Mouse (Mus musculus) cerebellum, adult 8-10 months (tissue): ENCODE data around the gene Sgca.
"Not testable (repeated sequence)": the region's sequence is repeated elsewhere in the genome, so short reads cannot be mapped to it uniquely, and the experiment has no call there.

Experiments
- DNase-seq: peaks from one replicate; pipeline ENCODE4 v3.0.0; 2022

Gene Sgca

DNA sequence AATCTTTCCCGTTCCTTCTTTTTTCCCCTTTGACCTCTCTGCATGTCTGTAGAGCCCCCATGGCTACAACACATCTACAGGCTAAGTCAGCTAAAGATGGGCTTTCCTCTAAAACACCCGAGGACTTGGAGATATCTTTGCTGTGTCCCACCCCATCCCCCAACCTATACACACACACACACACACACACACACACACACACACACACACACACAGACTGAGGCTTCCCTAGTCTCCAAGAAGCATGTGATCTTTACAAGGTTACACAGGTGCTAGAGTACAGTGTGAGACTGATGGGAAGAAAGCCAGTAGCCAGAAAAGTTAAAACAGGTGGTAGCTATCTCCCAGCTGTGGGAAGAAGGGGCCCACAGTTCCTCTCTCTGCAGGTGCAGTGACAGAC, 10.3 kb upstream of the Sgca start:
- no peak for DNase-seq

DNA sequence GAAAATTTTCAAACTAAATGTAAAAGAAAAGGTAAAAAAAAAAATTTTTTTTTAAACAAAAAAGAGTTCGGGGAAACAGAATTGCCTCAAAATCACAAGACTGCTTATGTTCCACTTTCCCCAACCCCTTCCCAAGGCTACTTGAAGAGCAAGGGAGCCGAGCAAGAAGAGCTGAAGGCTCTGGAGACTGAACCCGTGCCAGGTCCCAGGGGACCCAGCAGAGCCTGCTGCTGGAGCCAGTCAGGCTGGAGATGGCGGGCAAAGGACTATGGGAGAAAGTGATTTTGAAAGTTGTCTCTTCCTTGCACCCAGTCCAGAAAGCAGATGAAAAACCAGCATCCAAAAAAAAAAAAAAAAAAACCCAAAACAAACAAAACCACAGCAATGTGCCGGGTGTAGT, 9.7 kb upstream of the Sgca start:
- DNase-seq = no peak

- no peak for DNase-seq
These were observed 9.0 kb upstream of the Sgca start for GRCm38 (mm10) chr11:94985140-94985539.

GRCm38 (mm10) chr11:94979462-94980179, 3.5 kb upstream of the Sgca start:
- DNase-seq = no peak

DNA sequence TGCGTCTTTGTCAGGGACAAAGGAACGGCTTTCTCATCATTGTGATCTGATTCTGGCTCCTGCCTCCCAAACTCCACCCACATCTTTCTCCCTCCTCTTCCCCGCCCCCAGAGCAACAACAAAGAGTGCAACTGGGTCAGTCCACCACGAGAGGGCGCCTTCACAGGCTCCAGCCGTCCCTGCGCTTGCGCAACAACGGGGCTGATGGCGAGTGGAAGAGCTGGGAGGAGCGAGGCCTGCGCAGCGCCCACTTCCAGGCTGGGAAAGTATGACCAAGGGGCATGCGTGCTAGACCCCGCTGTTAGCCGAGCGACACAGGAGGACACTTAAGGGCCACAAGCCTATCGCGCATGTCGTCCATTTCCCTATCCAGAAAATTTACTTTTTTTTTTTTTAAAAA, 2.8 kb upstream of the Sgca start:
- DNase-seq = peak; percentile 98

DNA sequence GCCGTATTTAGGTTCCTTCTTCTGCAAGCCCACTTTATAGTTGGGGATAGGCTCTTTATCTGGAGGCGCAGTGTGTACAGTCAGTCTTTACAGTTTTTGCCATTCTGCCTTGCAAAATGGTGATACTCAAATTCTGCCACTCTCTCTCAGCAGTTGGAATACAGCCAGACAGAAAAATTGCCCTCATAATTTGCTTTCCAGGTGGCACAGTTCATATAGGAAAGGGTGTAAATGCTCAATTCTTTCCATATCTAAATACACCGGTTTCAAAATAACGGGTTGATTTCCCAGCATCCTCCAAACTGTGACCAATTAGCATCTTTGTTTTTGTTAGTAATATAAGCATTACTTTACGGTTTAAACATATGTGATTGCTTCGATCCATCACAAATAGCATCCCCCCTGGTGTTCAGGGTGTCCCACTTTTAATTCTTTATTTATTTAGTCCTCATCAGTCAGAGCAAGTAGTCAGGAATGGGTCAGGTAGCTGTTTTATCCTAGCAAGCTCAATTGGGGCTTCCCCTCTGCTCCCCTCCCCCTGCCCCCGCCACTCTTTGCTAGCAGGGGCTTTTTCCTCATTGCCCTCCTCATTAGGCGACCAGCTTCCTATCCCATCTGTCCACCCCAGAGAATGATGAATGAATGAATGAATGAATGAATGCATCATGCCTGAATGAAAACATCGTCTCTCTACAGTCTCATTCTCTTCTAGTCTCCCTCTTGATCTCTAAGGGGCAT, 2.2 kb upstream of the Sgca start:
- DNase-seq = no peak

DNA sequence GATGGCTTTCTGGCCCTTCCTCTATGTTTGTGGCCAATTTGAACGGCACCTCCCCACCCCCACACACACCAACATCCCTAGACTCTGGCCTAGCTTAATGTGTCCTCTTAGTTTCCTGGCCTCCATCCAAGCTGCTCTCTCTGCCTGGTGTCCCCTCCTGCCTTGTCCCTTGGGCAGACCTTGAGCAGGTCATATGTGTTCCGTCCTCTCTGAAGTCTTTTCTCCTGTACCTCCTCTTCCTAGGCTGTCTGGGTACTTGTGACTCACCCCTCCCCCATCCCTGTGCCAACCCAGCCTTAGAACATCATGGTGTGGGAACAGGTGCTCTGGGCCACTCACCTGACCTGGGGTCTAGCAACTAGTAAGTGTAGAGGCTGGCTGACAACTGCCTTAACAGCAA, 1.2 kb downstream of the Sgca start:
- DNase-seq = no peak

GRCm38 (mm10) chr11:94973313-94973712, 2.8 kb downstream of the Sgca start:
- no peak for DNase-seq

GRCm38 (mm10) chr11:94972887-94973286, 3.2 kb downstream of the Sgca start:
- no peak for DNase-seq

- peak; percentile 47 for DNase-seq
These were observed 4.1 kb downstream of the Sgca start for GRCm38 (mm10) chr11:94971895-94972615.

DNA sequence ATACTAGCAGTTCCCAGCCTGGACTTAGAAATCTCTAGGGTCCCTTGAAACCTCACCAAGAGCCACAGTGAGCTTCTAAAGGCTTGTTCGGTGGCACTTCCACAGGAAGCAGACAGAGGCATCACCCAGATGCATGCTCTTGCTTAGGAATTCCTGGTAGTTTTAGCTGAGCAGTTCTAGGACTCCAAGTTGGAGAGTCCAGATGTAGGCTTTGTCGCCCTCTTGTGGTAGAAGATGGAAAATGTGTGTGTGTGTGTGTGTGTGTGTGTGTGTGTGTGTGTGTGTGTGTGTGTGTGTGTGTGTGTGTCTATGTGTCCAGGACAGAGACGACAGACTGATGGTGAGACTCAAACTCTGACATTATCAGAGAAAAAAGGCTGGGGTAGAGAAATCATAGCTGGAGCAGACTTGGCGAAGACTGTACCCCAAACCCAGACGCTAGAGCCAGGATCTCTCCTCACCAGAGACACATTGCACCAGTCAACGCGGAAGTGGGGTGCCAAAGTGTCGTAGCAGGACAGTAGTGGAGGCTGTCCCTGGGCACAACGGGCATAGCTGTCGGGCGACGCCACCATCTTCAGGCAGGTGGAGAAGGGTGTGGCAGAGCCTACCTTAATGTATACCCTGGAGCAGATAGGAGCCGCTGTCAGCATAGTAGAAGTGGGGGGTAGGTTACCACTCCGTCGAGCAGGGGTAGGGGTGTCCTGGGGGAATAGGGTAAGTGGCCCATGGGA, 5.8 kb downstream of the Sgca start:
- DNase-seq = peak; percentile 66

- DNase-seq = not testable (repeated sequence)
These were observed 6.4 kb downstream of the Sgca start for GRCm38 (mm10) chr11:94969709-94970108.

GRCm38 (mm10) chr11:94968187-94968586, 7.9 kb downstream of the Sgca start:
- DNase-seq = no peak

DNA sequence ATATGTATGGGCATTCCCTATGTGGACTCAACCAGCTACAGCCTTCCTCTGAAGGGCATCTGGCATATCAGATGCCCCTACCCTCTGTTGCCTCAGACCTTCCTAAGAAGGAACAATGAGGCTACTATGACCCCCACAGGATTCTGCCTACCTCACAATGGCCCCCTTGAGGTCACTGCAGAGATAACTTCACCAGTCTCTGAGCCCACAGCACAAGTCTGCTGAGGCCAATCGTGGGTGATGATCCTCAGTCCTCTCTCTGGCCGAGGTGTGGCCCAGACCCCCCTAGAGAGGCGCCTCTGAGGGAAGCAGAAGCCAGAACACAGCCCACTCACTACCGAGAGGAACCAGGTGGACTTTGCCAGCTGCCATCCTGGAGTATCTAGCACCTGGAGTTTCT, 8.7 kb downstream of the Sgca start, which contains the start of gene Hils1:
Gene Hils1, plus strand, starts transcription at position 175 of the 400 bp plus-strand sequence.
- DNase-seq = no peak

DNA sequence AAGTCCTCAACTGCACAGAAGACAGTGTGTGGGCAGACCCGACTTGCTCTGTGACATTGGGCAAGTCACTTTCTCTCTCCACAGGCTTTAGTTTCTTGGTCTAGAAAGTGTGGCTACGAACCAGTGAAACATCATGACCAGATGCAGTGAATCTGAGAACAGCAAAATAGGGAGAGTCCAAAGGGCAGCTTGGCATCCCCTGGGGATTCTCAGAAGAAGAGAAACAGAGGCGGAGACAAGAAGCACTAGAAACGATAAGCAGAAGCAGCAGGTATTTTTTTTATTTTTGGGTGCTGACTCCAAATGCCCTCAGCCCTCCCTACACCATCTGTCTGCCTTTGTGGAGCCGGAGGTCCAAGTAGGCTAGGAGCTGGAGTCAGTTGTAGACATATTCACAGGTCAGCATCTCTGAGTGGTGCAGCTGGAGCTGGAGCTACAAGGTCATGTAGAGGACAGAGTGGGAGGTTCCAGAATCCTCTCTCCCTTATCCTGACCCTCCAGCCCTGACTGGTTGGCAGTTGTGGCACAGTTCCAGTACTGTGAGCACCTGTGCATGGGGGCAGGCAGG, 13.5 kb downstream of the Sgca start:
- no peak for DNase-seq

GRCm38 (mm10) chr11:94958065-94958858, 17.9 kb downstream of the Sgca start:
- DNase-seq = no peak

GRCm38 (mm10) chr11:94957693-94958064, 18.4 kb downstream of the Sgca start:
- no peak for DNase-seq

DNA sequence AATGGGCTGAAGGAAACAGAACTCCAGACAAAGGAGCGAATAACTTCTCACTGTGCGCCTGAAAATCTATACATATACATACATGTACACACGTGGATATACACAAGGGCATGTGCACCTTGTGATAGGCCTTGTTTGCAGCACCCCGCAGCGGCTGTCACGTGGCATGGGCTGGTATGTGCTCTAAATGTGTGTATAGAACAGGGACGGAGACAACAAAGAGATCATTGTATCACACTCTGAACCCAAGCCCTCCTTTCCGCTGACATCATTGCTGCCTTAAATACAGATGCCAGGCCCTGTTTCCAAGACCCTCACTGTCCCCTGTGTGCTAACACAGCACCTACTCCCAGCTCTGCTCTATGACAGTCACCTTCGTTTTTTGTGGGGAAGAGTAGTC, 21.0 kb downstream of the Sgca start:
- DNase-seq = no peak

DNA sequence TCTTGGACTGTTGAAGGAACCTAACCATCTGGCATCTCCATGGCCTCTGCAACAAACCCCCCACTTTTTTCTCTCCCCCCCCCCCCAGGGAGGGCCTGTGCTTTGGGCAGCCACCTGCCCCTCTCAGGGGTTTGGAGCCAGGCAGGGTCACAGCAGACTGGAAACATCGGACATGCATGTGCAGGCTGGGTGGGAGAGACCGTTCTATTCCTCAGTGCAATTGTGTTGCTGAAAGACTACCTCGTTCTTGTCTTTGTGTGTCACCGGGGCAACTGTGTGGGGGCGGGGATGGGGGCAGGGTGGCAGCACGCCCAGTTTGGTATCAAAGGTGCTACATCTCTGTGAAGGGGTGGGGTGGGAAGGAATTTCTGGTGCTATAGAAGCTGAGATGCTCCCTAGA, 24.0 kb downstream of the Sgca start:
- DNase-seq = no peak

DNA sequence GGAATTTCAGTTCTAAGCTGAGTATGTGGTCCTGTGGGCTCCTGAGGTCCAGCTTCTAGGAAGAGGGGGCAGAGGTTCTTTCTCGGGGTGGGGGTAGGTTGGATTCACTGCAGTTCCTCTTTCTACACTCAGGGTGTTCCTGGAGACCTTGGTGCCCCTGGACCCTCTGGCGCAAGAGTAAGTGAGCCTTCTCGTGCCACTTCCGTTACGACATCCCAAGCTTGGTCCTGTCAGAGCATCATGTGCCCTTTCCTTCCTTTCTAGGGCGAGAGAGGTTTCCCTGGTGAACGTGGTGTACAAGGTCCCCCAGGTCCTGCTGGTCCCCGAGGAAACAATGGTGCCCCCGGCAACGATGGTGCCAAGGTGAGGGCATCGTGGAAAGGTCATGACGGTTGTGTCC, 30.9 kb downstream of the Sgca start:
- DNase-seq = no peak

- DNase-seq = no peak
These were observed 31.8 kb downstream of the Sgca start for GRCm38 (mm10) chr11:94944295-94944694.

DNA sequence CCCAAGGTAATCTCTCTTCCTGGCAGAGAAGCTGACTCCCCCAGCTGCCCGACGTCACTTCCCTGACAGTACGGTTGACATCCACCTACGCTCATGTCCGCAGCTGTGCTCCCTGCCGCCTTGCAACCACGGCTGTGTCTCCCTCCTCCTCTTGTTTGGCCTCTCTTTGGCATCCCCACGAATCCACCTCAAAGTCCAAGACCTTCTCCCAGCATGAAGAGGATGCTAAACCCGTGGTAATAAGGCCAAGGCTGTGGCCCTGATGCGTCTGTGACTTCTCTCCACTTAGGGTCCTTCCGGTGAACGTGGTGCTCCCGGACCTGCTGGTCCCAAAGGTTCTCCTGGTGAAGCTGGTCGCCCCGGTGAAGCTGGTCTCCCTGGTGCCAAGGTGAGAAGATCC, 33.1 kb downstream of the Sgca start:
- DNase-seq = no peak
